Mouse (Mus musculus): ENCODE data around the gene Trim2. TPM values are rescaled to one million over a fixed set of nuclear protein-coding genes. Genes with fewer than 3 reads are reported as not detected.

Gene Trim2
- total RNA-seq, 2 experiments from 2014 or later: 8.6 to 11.9 TPM

GRCm38 (mm10) chr3:84135387-84135786 is 171.3 kb downstream of the Trim2 start:
- no peak for DNase-seq

GRCm38 (mm10) chr3:84131369-84131768 is 175.3 kb downstream of the Trim2 start:
- no peak for DNase-seq

- no peak for DNase-seq
Observed at GRCm38 (mm10) chr3:84130776-84131175, 175.9 kb downstream of the Trim2 start.

- no peak for DNase-seq
Observed at GRCm38 (mm10) chr3:84128871-84129870, 177.5 kb downstream of the Trim2 start.

- no peak for DNase-seq
Observed at GRCm38 (mm10) chr3:84127431-84127830, 179.2 kb downstream of the Trim2 start.

- no peak for DNase-seq
Observed at GRCm38 (mm10) chr3:84126721-84127120, 180.0 kb downstream of the Trim2 start.

- DNase-seq: no peak
Observed at GRCm38 (mm10) chr3:84125704-84126289, 180.9 kb downstream of the Trim2 start.

- DNase-seq: no peak
Observed at GRCm38 (mm10) chr3:84123461-84123860, 183.2 kb downstream of the Trim2 start.

GRCm38 (mm10) chr3:84118718-84119117 is 188.0 kb downstream of the Trim2 start:
- DNase-seq: no peak

- DNase-seq: no peak
Observed at GRCm38 (mm10) chr3:84118178-84118577, 188.5 kb downstream of the Trim2 start.

Other genes with a start within 250 kb of the Trim2 start
- 1 to 10 TPM; 8.1 to 8.5 TPM for gene Mnd1, start 151.1 kb downstream of the Trim2 start, total RNA-seq (2021)
- gene Gm6525, start 132.8 kb downstream of the Trim2 start, total RNA-seq (2021): under 1 TPM in 1 of 2 experiments, not detected in 1; 0.31 TPM
- 1 to 10 TPM in 1 of 2 experiments, under 1 TPM in 1; 0.82 to 2.1 TPM for gene Fhdc1, start 173.6 kb upstream of the Trim2 start, total RNA-seq (2021)

All from gastrocnemius, postnatal 10 days (tissue).